Mouse (Mus musculus): Measurements from ENCODE around the gene Nepn.
"Not testable (repeated sequence)": the region's sequence is repeated elsewhere in the genome, so short reads cannot be mapped to it uniquely, and the experiment has no call there.

Gene Nepn

GRCm38 (mm10) chr10:52388922-52389430, at the start of gene Nepn:
Gene Nepn, plus strand, starts transcription at chr10:52388972.
- DNase-seq = no peak

GRCm38 (mm10) chr10:52343324-52343723, 45.4 kb upstream of the Nepn start:
- DNase-seq = not testable (repeated sequence)

GRCm38 (mm10) chr10:52353184-52353583, 35.6 kb upstream of the Nepn start:
- no peak for DNase-seq

- no peak for DNase-seq
These were observed 30.3 kb upstream of the Nepn start, which contains the start of gene Gm26741 for GRCm38 (mm10) chr10:52358467-52358866. Gene Gm26741, plus strand, starts transcription at chr10:52358767.

- DNase-seq = peak; percentile 76
These were observed 28.5 kb upstream of the Nepn start for GRCm38 (mm10) chr10:52360241-52360735.

GRCm38 (mm10) chr10:52360862-52361609, 27.7 kb upstream of the Nepn start:
- DNase-seq = no peak

- peak; percentile 72 for DNase-seq
These were observed 20.4 kb upstream of the Nepn start for GRCm38 (mm10) chr10:52368376-52368775.

- DNase-seq = no peak
These were observed 14.9 kb upstream of the Nepn start for GRCm38 (mm10) chr10:52373834-52374233.

- no peak for DNase-seq
These were observed 14.1 kb upstream of the Nepn start for GRCm38 (mm10) chr10:52374651-52375050.

GRCm38 (mm10) chr10:52376422-52376821, 12.3 kb upstream of the Nepn start:
- DNase-seq = no peak

GRCm38 (mm10) chr10:52377813-52378212, 11.0 kb upstream of the Nepn start:
- DNase-seq = no peak

- no peak for DNase-seq
These were observed 7.4 kb upstream of the Nepn start for GRCm38 (mm10) chr10:52381321-52381801.

- DNase-seq = peak; percentile 98
These were observed 6.8 kb upstream of the Nepn start, which contains the start of gene Gopc for GRCm38 (mm10) chr10:52381845-52382591. Gene Gopc, minus strand, starts transcription at chr10:52382124.

GRCm38 (mm10) chr10:52383022-52383421, 5.8 kb upstream of the Nepn start:
- DNase-seq = no peak

- DNase-seq = no peak
These were observed 5.2 kb upstream of the Nepn start for GRCm38 (mm10) chr10:52383522-52383921.

- peak; percentile 77 for DNase-seq
These were observed 3.8 kb upstream of the Nepn start for GRCm38 (mm10) chr10:52384823-52385610.

- no peak for DNase-seq
These were observed 1.6 kb upstream of the Nepn start for GRCm38 (mm10) chr10:52387192-52387591.

GRCm38 (mm10) chr10:52389438-52389837, 666 bp downstream of the Nepn start:
- no peak for DNase-seq

- DNase-seq = no peak
These were observed 2.4 kb downstream of the Nepn start for GRCm38 (mm10) chr10:52391208-52391607.

GRCm38 (mm10) chr10:52396647-52397046, 7.9 kb downstream of the Nepn start:
- no peak for DNase-seq

- DNase-seq = no peak
These were observed 9.9 kb downstream of the Nepn start for GRCm38 (mm10) chr10:52398715-52399114.

- DNase-seq = no peak
These were observed 10.9 kb downstream of the Nepn start for GRCm38 (mm10) chr10:52399722-52400121.

- no peak for DNase-seq
These were observed 16.4 kb downstream of the Nepn start for GRCm38 (mm10) chr10:52405160-52405559.

All from cerebellum, adult 9-10 months (tissue).